Mouse (Mus musculus): ENCODE results near the gene Mrps11. TPM values are rescaled to one million over a fixed set of nuclear protein-coding genes. Genes with fewer than 3 reads are reported as not detected.

Gene Mrps11
- polyA plus RNA-seq, 1 experiment from 2014 or later: 80.9 TPM

Other genes with a start within 250 kb of the Mrps11 start
- 3.2 and 4.4 TPM in 2 replicates for gene Ntrk3, start 45.1 kb upstream of the Mrps11 start, polyA plus RNA-seq (2015; fragmentation: Nextera tagmentation; extraction: Ambion mirVana)
- 64.9 and 67.7 TPM in 2 replicates for gene Mrpl46, start 412 bp downstream of the Mrps11 start, polyA plus RNA-seq (2015; fragmentation: Nextera tagmentation; extraction: Ambion mirVana)
- gene Det1, start 64.1 kb downstream of the Mrps11 start, polyA plus RNA-seq (2015; fragmentation: Nextera tagmentation; extraction: Ambion mirVana): 18.5 and 19.1 TPM in 2 replicates
- gene Aen, start 112.7 kb downstream of the Mrps11 start, polyA plus RNA-seq (2015; fragmentation: Nextera tagmentation; extraction: Ambion mirVana): 47.1 and 47.9 TPM in 2 replicates
- 1.9 and 4.6 TPM in 2 replicates for gene Isg20, start 130.3 kb downstream of the Mrps11 start, polyA plus RNA-seq (2015; fragmentation: Nextera tagmentation; extraction: Ambion mirVana)